Mouse (Mus musculus) spleen, postnatal 36 days (tissue): ENCODE data around the gene Cav2.
A peak's percentile ranks its signal among the peaks of the same experiment; 100 is the strongest.

Experiments
- DNase-seq, 2 experiments: peaks; one replicate each; pipeline ENCODE4 v3.0.0; 2022; ENCODE audit warnings: low spot score in 2 of 2, mixed read lengths in 1 of 2

Gene Cav2

DNA sequence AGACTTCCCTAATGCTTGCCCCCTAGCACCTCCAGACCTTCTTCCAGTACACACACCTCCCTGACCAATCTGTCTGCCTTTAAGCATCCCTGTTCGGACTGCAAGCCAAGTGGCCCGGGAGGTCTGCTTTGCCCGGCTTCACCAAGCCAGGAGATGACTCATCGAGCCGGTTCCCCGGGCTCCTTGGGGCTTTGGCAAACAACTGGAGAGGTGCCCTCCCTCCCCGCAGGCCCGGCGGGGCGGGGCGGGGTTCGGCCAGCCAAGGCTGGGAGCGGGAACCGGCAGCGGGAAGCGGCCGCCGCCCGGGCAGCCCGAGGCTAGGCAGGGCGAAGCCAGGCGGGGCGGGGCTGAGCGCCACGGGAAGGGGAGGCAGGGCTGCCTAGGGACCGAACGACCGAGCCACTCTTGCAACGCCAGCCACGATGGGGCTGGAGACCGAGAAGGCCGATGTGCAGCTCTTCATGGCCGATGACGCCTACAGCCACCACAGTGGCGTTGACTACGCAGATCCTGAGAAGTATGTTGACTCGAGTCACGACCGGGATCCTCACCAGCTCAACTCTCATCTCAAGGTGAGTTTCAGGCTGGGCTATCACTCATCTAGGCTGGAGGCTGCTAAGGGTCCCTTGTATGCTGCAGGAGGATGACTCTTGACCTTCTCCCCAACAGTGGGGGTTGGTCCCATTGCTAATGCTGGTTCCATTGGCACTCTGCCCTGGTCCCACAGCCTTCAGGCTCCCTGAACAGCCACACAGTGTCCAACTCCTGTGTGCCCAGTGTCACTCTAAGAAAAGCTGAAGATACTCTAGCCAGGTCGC is at the start of gene Cav2:
Gene Cav2 (plus strand): TSS at position 247 of the 818 bp plus-strand sequence.
- peak; percentile 27 to 30 for DNase-seq

- DNase-seq, result no peak
Observed at GRCm38 (mm10) chr6:17239693-17240092, 41.3 kb upstream of the Cav2 start.

- no peak for DNase-seq
Observed at GRCm38 (mm10) chr6:17241013-17241412, 40.0 kb upstream of the Cav2 start.

- no peak for DNase-seq
Observed at GRCm38 (mm10) chr6:17246959-17247358, 34.0 kb upstream of the Cav2 start.

- DNase-seq, result no peak
Observed at GRCm38 (mm10) chr6:17247673-17248072, 33.3 kb upstream of the Cav2 start.

DNA sequence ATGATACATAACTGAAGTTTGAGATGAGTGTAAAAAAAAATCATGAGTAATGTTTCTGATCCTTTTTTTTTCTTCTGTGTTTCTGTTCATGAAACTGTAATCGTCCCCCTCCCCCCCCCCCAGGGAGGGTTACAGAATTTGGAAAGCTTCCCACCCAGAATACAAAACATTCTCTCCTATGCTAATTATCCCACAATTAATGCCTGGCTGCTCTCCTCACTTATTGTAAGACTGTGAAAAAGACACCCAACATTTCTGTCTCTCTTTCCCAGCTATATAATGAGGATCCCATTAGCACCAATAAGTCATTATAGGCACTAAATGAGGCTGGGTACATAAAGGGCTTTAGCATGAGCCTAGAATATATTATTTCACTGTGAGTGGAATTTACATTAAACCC is 32.7 kb upstream of the Cav2 start:
- no peak for DNase-seq

GRCm38 (mm10) chr6:17251958-17252357 is 29.0 kb upstream of the Cav2 start:
- no peak for DNase-seq

- DNase-seq, result no peak
Observed at GRCm38 (mm10) chr6:17258142-17258541, 22.8 kb upstream of the Cav2 start.

GRCm38 (mm10) chr6:17258911-17259310 is 22.1 kb upstream of the Cav2 start:
- no peak for DNase-seq

GRCm38 (mm10) chr6:17262786-17263185 is 18.2 kb upstream of the Cav2 start:
- DNase-seq, result no peak

DNA sequence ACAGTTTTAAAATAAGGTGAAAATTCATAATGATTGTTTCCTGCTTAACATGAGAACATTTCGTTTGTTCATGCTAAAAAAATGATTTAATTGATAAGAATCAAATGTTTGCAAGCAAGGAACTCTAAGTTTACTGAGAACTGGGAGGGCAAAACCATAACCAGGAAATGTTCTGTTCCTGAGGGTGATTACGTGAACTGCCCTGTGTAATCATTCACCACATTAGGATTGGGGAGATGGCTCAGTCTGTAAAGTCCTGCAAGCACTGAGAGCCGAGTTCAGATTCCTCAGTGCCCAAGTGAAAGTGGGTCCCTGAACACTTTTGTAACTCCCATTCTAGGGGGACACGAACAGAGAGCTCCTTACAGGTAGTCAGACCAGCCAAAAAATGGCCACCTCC is 15.9 kb upstream of the Cav2 start:
- DNase-seq, result no peak

GRCm38 (mm10) chr6:17266466-17266865 is 14.5 kb upstream of the Cav2 start:
- DNase-seq, result no peak

GRCm38 (mm10) chr6:17278366-17278765 is 2.6 kb upstream of the Cav2 start:
- DNase-seq, result no peak

DNA sequence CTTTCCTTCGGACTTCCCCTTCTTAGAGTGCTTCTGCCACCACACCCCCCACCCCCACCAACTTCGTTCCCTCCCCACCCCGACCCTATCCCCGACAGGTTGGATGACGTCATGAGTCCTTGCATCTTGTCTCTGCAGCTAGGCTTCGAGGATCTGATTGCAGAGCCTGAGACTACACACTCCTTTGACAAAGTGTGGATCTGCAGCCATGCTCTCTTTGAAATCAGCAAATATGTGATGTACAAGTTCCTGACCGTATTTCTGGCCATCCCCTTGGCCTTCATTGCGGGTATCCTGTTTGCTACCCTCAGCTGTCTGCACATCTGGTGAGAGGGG is 740 bp downstream of the Cav2 start:
- peak in 1 of 2 experiments; percentile 6 for DNase-seq

DNA sequence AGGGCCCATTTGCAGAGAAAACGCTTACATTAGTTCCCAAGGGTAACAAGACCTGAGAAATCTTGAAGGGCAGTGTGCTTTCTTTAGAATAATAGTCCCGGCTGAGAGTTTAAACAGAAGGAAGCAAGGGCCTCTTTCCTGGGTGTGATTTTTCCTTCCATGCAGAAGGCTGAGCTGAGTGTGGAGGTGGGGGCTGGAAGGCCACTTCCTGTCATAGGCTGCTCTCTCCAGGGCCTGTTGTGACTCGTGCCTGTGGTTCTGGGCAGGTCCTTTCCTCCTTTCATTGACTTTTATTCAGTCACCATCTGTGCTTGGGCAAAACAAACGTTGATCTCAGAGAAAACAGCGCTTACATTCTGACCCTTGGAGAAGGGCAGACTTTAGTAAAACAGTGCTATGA is 1.2 kb downstream of the Cav2 start:
- DNase-seq, result no peak

DNA sequence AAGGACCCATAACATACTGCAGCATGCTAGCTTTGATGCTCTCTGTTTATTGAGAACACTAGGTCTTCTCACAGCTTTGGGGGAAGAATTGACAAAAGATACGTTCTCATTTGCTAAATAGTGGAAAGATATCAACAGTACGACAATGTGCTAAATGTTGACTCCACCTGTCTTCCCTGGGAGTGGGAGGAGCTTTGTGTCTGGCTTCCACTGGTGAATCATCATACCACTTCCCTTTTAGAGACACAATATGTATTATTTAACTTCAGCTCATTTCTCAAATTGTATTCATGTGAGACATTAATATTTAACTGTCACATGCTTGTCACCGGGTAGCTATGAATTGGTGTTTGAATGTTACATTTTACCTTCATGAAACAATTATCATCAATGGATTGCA is 2.8 kb downstream of the Cav2 start:
- peak in 1 of 2 experiments; percentile 15 for DNase-seq

- DNase-seq, result peak in 1 of 2 experiments; percentile 15
Observed at GRCm38 (mm10) chr6:17286381-17286780, 5.4 kb downstream of the Cav2 start.

DNA sequence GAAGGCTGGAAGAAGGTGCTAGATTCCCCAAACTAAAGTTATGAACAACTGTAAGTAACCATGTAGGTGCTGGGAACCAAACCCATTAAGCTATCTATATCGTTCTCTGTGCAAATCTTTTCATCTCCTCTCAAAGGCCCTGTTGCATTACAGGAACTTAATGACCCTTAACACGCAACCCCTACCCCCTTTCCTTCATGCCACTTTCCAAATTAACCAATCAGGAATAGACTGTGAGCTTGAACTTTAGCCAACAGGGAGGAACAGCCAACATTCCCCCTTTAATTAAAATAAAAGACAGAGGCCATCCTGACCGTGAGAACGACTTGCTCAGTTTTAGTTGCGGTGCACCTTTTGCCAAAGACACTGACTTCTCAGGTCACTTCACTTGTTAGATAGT is 14.1 kb downstream of the Cav2 start:
- DNase-seq, result no peak

GRCm38 (mm10) chr6:17305954-17306601 is 25.1 kb downstream of the Cav2 start, which contains the start of gene Cav1:
Cav1 (plus strand) TSS chr6:17306335.
- DNase-seq, result peak in 1 of 2 experiments; percentile 9

GRCm38 (mm10) chr6:17306602-17307325 is 25.8 kb downstream of the Cav2 start:
- DNase-seq, result no peak

- peak; percentile 14 to 32 for DNase-seq
Observed at GRCm38 (mm10) chr6:17307461-17308115, 26.6 kb downstream of the Cav2 start.

- no peak for DNase-seq
Observed at GRCm38 (mm10) chr6:17308661-17309060, 27.7 kb downstream of the Cav2 start.
